Mouse (Mus musculus) liver (tissue): ENCODE measurements around the gene Mettl7a1.
"Not testable (repeated sequence)": the region's sequence is repeated elsewhere in the genome, so short reads cannot be mapped to it uniquely, and the experiment has no call there.

Source experiments
- DNase-seq: peaks from one replicate; pipeline ENCODE4 v3.0.0-alpha.2; 2020; ENCODE audit warnings: mixed read lengths

Gene Mettl7a1

GRCm38 (mm10) chr15:100303428-100304018 lies 417 bp upstream of the Mettl7a1 start:
- DNase-seq = no peak

GRCm38 (mm10) chr15:100306201-100306600 lies 2.3 kb downstream of the Mettl7a1 start:
- DNase-seq = no peak

- peak; percentile 71 for DNase-seq
Observed at GRCm38 (mm10) chr15:100307438-100308096, 3.6 kb downstream of the Mettl7a1 start.

GRCm38 (mm10) chr15:100312346-100312745 lies 8.4 kb downstream of the Mettl7a1 start:
- no peak for DNase-seq

GRCm38 (mm10) chr15:100314448-100315145 lies 10.7 kb downstream of the Mettl7a1 start:
- no peak for DNase-seq

- not testable (repeated sequence) for DNase-seq
Observed at GRCm38 (mm10) chr15:100318014-100318671, 14.2 kb downstream of the Mettl7a1 start.

- DNase-seq = no peak
Observed at GRCm38 (mm10) chr15:100319884-100320283, 15.9 kb downstream of the Mettl7a1 start.

- no peak for DNase-seq
Observed at GRCm38 (mm10) chr15:100320295-100320905, 16.5 kb downstream of the Mettl7a1 start.

- peak; percentile 47 for DNase-seq
Observed at GRCm38 (mm10) chr15:100321134-100321533, 17.2 kb downstream of the Mettl7a1 start.

- DNase-seq = peak; percentile 59
Observed at GRCm38 (mm10) chr15:100324021-100324591, 20.2 kb downstream of the Mettl7a1 start.

- DNase-seq = no peak
Observed at GRCm38 (mm10) chr15:100325235-100325634, 21.3 kb downstream of the Mettl7a1 start.

GRCm38 (mm10) chr15:100328089-100328488 lies 24.1 kb downstream of the Mettl7a1 start:
- not testable (repeated sequence) for DNase-seq

- not testable (repeated sequence) for DNase-seq
Observed at GRCm38 (mm10) chr15:100329336-100329735, 25.4 kb downstream of the Mettl7a1 start.

- no peak for DNase-seq
Observed at GRCm38 (mm10) chr15:100330739-100331138, 26.8 kb downstream of the Mettl7a1 start.

GRCm38 (mm10) chr15:100332077-100332961 lies 28.4 kb downstream of the Mettl7a1 start:
- not testable (repeated sequence) for DNase-seq

GRCm38 (mm10) chr15:100334629-100335028 lies 30.7 kb downstream of the Mettl7a1 start, which contains the start of gene Mettl7a3:
Gene Mettl7a3 (plus strand): TSS chr15:100334929.
- no peak for DNase-seq

- DNase-seq = not testable (repeated sequence)
Observed at GRCm38 (mm10) chr15:100337328-100337727, 33.4 kb downstream of the Mettl7a1 start.

- DNase-seq = peak; percentile 61
Observed at GRCm38 (mm10) chr15:100337847-100338246, 33.9 kb downstream of the Mettl7a1 start.

- not testable (repeated sequence) for DNase-seq
Observed at GRCm38 (mm10) chr15:100341314-100341980, 37.5 kb downstream of the Mettl7a1 start.

GRCm38 (mm10) chr15:100345484-100345883 lies 41.5 kb downstream of the Mettl7a1 start:
- no peak for DNase-seq

- DNase-seq = peak; percentile 65
Observed at GRCm38 (mm10) chr15:100346761-100347160, 42.8 kb downstream of the Mettl7a1 start.
